Mouse (Mus musculus) kidney, postnatal 4 days (tissue): ENCODE measurements at regions not wholly inside any gene's neighbourhood (a gene's known extent, or its start where the extent isn't known, plus 50 kb on each side); places are given as distances from the start of the nearest gene placed in this dataset.

Experiments used
- DNase-seq, 2 experiments: peaks; one replicate each; pipeline ENCODE4 v3.0.0; 2021; ENCODE audit warnings: mixed read lengths in 2 of 2

DNA sequence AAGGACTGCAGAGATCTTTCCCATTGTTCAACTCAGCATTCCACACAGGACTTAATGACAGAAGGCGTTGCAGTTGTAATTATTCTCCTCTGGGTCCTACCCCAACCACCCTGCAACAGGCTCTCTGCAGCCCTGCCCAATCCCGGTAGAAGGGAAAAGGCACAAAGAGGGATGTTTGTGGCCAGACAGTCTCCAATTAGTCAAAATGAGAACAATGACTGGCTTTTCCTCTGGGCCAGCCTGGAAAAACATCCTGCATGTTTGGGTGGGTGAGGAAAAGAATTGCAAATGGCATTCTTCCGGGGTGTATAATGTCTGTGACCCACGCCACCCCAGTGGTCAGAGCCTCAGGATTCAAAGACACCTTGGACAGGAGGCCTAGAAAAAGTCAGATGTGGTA is 168.8 kb upstream of the Spag17 start:
- no peak for DNase-seq

DNA sequence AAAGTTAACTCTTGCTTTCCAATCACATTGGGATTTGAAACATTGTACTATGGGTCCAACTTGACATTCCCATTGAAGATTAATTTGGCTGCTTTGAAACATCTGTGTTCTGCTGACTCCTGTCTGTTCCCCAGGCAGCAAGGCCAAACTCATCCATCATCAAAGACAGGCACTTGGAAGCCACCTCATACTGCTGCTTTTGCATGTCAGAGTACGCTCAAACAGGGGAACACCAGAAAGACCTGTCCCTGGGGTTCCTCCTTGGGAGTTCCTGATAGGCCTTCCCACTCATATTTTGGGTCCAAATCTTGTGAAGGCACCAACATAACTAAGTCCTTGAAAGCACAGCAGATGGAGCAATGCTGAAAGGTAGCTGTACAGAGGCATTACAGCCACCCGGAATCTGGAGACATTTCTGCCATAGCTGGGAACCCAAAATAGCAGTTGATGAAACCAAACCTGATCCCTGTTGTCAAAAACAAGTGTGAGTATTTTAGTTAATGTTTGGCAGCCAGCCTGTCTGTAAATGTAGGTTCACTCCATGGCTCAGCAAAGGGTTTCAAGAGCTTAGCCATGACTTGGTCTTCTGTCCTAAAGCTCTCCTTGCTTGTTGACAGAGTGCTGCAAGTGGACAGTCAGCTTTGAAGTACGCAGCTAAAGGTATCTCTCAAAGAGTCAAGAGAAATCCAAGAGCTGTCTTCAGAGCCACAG is 147.0 kb upstream of the Spag17 start:
- DNase-seq: no peak

- no peak for DNase-seq
Observed at GRCm38 (mm10) chr3:99739654-99740053, 145.6 kb upstream of the Spag17 start.

DNA sequence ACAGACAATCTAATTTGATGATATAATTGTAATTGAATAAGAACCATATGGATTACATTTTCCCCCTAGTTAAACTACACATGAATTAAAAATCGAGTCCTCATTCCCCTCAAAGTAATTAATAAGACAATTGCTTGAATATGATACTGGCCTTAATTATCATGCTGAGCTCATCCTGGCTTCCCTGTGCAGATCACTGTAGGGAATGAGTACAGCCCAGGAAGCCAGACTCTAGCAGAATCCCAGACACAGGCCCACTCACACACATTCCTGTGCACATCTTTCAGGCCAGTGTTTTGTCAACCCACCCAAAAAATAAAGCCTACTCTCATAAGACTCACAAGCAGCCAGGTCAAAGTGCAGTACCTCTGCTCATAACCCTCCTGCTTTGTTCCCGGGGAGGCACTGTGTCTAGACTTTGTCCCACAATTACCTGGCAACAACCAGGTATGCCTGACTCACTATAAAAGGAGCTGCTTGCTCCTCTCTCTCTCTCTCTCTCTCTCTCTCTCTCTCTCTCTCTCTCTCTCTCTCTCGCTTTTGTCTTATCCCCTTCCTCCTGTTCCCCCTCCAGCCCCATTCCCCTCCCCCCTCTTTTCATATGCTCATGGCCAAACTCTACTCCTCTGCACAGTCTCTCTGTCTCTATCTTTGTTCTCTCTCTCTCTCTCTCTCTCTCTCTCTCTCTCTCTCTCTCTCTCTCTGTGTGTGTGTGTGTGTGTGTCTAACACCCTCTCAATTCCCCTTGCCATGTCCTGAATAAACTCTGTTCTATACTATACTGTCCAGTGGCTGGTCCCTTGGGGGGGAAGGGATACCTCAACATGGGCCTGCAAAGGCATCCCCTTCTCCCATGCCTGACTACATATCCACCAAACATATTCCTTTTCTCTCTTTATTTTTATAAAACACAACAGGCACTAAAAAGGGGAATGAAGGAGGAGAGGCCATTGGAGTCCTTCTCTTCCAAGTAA is 143.7 kb upstream of the Spag17 start:
- no peak for DNase-seq

DNA sequence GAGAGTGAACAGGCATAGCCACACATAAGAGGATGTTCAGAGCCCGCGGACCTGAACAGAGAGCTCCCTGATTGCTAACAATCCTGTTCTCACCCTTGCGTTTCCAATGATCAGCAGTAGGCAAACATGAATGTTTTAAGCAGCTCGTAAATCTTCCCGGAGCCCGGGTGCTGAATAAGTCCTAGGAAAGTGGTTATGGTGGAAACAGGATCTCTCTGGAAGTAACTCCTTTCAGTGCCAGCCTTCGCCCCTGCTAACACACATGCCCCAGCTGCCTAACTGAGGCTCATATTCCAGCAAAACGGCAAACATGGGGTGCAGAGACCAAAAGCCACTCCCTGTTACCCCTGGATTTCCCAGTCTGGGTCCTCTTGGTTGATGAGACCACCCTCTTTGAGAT is 135.5 kb upstream of the Spag17 start:
- peak; percentile 1 to 10 for DNase-seq

DNA sequence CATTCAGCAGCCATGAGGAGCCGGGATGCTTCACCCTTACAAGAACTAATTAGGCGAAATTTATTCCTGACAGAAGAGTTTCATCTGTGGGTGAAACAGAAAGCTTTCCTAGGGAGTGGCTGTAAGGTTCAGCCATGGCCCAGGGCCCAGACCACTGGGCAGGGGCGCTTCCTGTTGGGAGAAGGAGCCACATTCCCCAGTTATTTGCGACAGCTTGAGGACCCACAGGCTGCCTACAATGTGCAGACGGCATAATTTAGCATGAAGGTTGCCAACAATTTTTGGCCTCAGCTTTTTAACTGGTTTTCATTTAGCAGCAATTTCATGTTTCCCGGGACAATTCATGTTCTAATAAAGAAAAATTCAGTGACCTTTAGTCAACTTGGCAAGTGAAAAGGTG is 106.7 kb upstream of the Spag17 start:
- DNase-seq: no peak

DNA sequence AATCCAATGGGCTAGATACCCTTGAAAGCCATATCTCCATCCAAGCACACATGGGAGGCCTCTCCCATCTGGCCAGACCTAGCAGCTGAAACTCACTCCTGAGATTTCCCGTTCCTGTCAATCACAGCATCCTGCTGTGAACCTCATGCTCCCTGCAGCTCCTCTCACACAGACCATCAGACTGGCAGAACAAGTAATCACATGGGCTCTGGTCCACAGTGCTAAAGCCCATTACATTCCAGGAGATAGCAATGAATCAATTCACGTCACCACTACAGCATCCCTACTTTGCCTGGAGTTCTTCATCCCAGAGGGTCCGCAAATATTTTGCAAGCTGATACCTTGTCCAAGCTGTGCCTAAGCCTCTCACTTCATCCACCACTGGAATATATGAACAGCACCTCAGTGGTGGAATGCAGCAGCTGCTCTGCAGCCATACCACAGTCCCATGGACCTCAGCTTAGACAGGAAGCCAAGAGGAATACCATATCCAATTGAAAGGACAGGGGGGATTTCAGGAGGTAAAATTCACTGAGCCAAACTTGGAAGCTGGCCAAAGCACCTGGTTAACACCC is 99.2 kb upstream of the Spag17 start:
- DNase-seq: no peak

DNA sequence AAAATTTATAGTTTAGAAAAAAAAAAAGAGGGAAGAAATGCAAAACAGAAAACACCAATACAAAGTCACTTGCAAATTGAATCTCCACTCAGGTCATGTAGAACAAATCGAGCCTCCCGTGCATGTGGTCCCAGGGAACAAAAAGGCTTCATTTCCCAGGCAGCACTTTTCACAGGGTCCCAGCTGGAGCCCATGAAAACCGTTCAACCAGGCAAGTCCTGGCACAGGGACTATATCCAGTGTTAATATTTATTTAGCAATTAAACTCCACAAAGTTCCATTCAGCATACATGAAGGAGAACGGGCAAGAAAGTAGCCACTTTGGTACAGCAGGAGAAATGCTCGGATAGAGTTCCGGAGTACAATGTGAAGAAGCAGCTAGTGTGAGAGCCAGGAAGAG is 93.9 kb upstream of the Spag17 start:
- peak; percentile 43 to 66 for DNase-seq

DNA sequence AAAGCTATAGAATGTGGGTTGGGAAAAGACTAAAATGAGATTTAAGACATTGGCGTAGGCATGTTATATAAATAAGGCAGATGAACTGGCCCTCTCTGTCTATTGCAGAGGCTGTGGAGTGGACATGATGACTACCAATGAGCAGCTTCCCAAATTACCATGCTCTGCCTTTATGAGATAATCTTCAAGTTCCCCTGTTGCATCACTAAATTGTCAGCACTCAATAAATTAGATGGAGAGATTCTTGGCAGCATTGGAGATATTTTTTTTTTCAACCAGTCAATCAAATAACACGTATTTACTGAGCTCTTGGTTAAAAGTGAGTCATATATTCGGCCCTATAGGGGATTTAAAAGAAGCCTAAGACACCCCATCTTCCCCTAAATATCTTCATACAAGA is 91.6 kb upstream of the Spag17 start:
- DNase-seq: no peak

DNA sequence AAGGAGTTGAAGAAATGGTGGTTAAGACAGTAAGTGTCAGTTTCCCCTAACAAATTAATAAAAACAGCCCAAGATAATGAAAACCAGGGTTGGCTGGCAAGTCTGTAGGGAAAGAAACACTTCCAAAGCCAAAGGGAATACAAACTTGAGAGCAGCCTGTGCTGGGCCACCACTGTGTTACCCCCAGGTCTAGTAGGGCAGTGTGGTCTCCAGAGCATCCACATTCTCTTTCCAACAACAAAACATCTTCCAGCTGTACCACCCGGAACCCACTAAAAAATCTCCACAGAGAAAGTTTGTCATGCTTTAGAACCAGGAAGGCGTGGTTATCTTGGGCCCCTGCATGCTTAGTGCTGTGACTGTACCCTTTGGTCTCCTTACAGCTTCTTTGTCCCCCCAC is 89.4 kb upstream of the Spag17 start:
- no peak for DNase-seq

- no peak for DNase-seq
Observed at GRCm38 (mm10) chr3:99797791-99798190, 87.4 kb upstream of the Spag17 start.

DNA sequence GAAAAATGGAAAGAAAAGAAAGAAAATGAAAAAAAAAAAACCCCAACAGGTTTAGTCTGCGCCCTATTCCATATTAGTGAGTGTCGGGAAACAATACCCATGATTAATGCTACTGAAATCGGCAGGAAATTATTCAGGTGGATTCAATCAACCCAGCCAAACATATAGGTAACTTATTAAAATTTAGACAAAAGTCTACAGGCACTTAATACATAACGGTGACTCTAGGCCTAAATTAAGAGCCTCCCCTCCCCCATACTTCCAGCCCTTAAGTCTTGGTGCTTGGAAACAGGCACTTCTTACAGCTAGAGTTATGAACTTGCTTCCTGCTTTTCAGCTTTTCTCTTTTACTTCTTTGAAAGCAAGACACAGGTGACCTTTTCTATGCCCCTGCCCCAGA is 74.7 kb upstream of the Spag17 start:
- no peak for DNase-seq

GRCm38 (mm10) chr3:99811276-99811675 is 73.9 kb upstream of the Spag17 start:
- DNase-seq: no peak

- DNase-seq: no peak
Observed at GRCm38 (mm10) chr3:99812836-99813235, 72.4 kb upstream of the Spag17 start.

GRCm38 (mm10) chr3:99815115-99815514 is 70.1 kb upstream of the Spag17 start:
- no peak for DNase-seq

- peak; percentile 10 to 26 for DNase-seq
Observed at GRCm38 (mm10) chr3:99817965-99818364, 67.2 kb upstream of the Spag17 start.

DNA sequence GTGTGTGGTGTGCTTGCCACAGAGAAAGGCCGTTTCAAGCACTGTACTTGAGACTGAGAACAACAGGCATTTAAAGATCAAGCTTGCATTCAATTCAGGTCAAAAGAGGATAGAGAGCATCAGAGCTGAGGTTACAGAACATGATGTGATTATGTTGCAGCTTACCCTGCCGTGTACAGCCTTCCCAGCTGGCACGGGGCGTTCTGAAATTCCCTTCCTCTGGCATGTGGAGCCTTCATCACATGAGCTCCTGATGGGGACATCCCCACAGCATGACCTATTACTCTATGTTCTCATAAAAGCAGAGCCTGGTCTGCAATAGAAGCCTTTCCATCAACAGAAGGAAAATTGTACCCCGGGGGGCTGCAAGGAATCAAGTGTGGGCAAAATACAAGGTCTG is 62.5 kb upstream of the Spag17 start:
- DNase-seq: no peak

GRCm38 (mm10) chr3:99823256-99823655 is 62.0 kb upstream of the Spag17 start:
- no peak for DNase-seq
